Comparison of ENCODE assay signal across 8 mouse cellular contexts in genomic region chr1:172188891-172189290, GRCm38 (mm10). TPM values are rescaled to one million over a fixed set of nuclear protein-coding genes. Genes with fewer than 3 reads are reported as not detected.
DNase-seq lines count a peak whose midpoint lies in the region; ATAC-seq and TF ChIP-seq lines count a peak whose summit lies in the region.

No protein-coding gene starts in this region.

- H3K4me1 ChIP-seq in heart, postnatal 0 days (ENCODE audit: control insufficient read depth, insufficient read depth) = no peaks in the 10 kb centered on the region
- no peaks in the 10 kb centered on the region for H3K4me1 ChIP-seq in hindbrain, postnatal 0 days (ENCODE audit: insufficient read depth, low read length)
- no peaks in the 10 kb centered on the region for H3K4me1 ChIP-seq in stomach, postnatal 0 days (replicated peaks; ENCODE audit: control insufficient read depth, insufficient read depth)

- no peak overlapping the region for H3K9ac ChIP-seq in heart, postnatal 0 days (replicated peaks; ENCODE audit: low read depth, low read length)
- H3K9ac ChIP-seq in hindbrain, postnatal 0 days (replicated peaks; ENCODE audit: low read length) = no peak overlapping the region
- no peak overlapping the region for H3K9ac ChIP-seq in stomach, postnatal 0 days (ENCODE audit: low read length)

- H3K4me3 ChIP-seq in heart, postnatal 0 days (ENCODE audit: low read depth, low read length) = no peak overlapping the region
- H3K4me3 ChIP-seq in hindbrain, postnatal 0 days (ENCODE audit: low read length) = no peak overlapping the region
- no peak overlapping the region for H3K4me3 ChIP-seq in stomach, postnatal 0 days (ENCODE audit: low read depth, low read length)

- TF ChIP-seq EP300 in heart, postnatal 0 days (IDR thresholded peaks at IDR 0.05; ENCODE audit: low read depth) = no peak
- TF ChIP-seq EP300 in stomach, postnatal 0 days (optimal IDR thresholded peaks at IDR 0.05) = no peak

- ATAC-seq in heart, postnatal 0 days (ENCODE audit: insufficient read depth, low read depth) = peak; percentile 75; the same call in 1 of the 2 replicates
- ATAC-seq in hindbrain, postnatal 0 days = peak; percentile 45; the same call in 1 of the 2 replicates
- ATAC-seq in stomach, postnatal 0 days (ENCODE audit: low FRiP score, low TSS enrichment) = 0 out of 2 replicates have a peak, but pooled peaks have one; percentile 56

- peaks cover 84% of the 10 kb centered on the region for H3K36me3 ChIP-seq in heart, postnatal 0 days (replicated peaks; ENCODE audit: control insufficient read depth, insufficient read depth, low read length)
- peaks cover 41% of the 10 kb centered on the region for H3K36me3 ChIP-seq in hindbrain, postnatal 0 days (ENCODE audit: insufficient read depth, low read length)
- peaks cover 34% of the 10 kb centered on the region for H3K36me3 ChIP-seq in stomach, postnatal 0 days (ENCODE audit: control insufficient read depth, insufficient read depth, low read length)

- H3K4me2 ChIP-seq in heart, postnatal 0 days (ENCODE audit: low read depth, low read length) = no peak overlapping the region
- H3K4me2 ChIP-seq in hindbrain, postnatal 0 days (ENCODE audit: low read depth, low read length) = no peak overlapping the region
- no peak overlapping the region for H3K4me2 ChIP-seq in stomach, postnatal 0 days (replicated peaks; ENCODE audit: low read depth)

- H3K27me3 ChIP-seq in heart, postnatal 0 days (ENCODE audit: control insufficient read depth, insufficient read depth, low read length) = no peaks in the 10 kb centered on the region
- no peaks in the 10 kb centered on the region for H3K27me3 ChIP-seq in hindbrain, postnatal 0 days (ENCODE audit: insufficient read depth, low read length)
- H3K27me3 ChIP-seq in stomach, postnatal 0 days (ENCODE audit: control insufficient read depth, insufficient read depth, low read length) = no peaks in the 10 kb centered on the region

- peak; percentile 64 for TF ChIP-seq CTCF in heart, postnatal 0 days (IDR thresholded peaks at IDR 0.05; ENCODE audit: low read depth)
- TF ChIP-seq CTCF in hindbrain, postnatal 0 days (IDR thresholded peaks at IDR 0.05; ENCODE audit: low read depth) = peak; percentile 76
- TF ChIP-seq CTCF in stomach, postnatal 0 days (IDR thresholded peaks at IDR 0.05; ENCODE audit: low read depth) = peak; percentile 70

- WGBS in heart, postnatal 0 days = 52% methylated on average over 4 of the region's 4 CpGs
- whole genome bisulfite sequencing in hindbrain, postnatal 0 days = 48% methylated on average over 4 of the region's 4 CpGs
- 47% methylated on average over 4 of the region's 4 CpGs for WGBS in stomach, postnatal 0 days

- no peak overlapping the region for H3K27ac ChIP-seq in heart, postnatal 0 days (ENCODE audit: low read depth)
- no peak overlapping the region for H3K27ac ChIP-seq in hindbrain, postnatal 0 days
- H3K27ac ChIP-seq in stomach, postnatal 0 days (replicated peaks) = no peak overlapping the region

- intact Hi-C loops in heart, postnatal 25 days (cut with DNase I) = no loop called here

- H3K9me3 ChIP-seq in heart, postnatal 0 days (replicated peaks; ENCODE audit: control insufficient read depth, low read length) = no peaks in the 10 kb centered on the region
- H3K9me3 ChIP-seq in hindbrain, postnatal 0 days (ENCODE audit: low read length) = no peaks in the 10 kb centered on the region
- H3K9me3 ChIP-seq in stomach, postnatal 0 days (ENCODE audit: control insufficient read depth, low read length) = no peaks in the 10 kb centered on the region

- peak; percentile 62 for DNase-seq in heart, postnatal 0 days (ENCODE audit: low spot score)
- no peak for DNase-seq in heart, postnatal 25 days (ENCODE audit: low spot score)
- peak; percentile 22 for DNase-seq in thymus, postnatal 14 days
- no peak for DNase-seq in thymus, adult 18-20 months
- peak; percentile 31 for DNase-seq in hindbrain, postnatal 0 days (ENCODE audit: low spot score)
- peak; percentile 45 for DNase-seq in stomach, postnatal 0 days (ENCODE audit: low spot score)
- no peak for DNase-seq in cerebellum, adult 9-11 months
- DNase-seq in adrenal gland, postnatal 4 days (ENCODE audit: low spot score in 2 of 2) = no peak

RNA-seq across cellular contexts. Expression of gene Pea15a, which starts 17.7 kb away (rescaled TPM):
- total RNA-seq in heart, postnatal 0 days (2014; rRNA removed; ENCODE audit: low replicate concordance) = 78.3 and 105 TPM in 2 replicates
- polyA plus RNA-seq in heart, postnatal 0 days (2015; fragmentation: Nextera tagmentation; extraction: Ambion mirVana) = 99.2 and 99.3 TPM in 2 replicates
- total RNA-seq in heart, postnatal 25 days (2021) = 10 to 100 TPM; 65.8 to 70.5 TPM
- 289 and 309 TPM in 2 replicates for total RNA-seq in hindbrain, postnatal 0 days (2014; rRNA removed)
- 503 and 511 TPM in 2 replicates for polyA plus RNA-seq in hindbrain, postnatal 0 days (2015; fragmentation: Nextera tagmentation; extraction: Ambion mirVana)
- polyA plus RNA-seq in stomach, postnatal 0 days (2015; fragmentation: Nextera tagmentation; extraction: Ambion mirVana) = 79.4 and 81.6 TPM in 2 replicates
- total RNA-seq in adrenal gland, postnatal 4 days (2021) = 10 to 100 TPM; 92.5 to 94.7 TPM

RNA-seq across cellular contexts. Expression of gene Casq1, which starts 30.8 kb away (rescaled TPM):
- 61.2 and 68.0 TPM in 2 replicates for total RNA-seq in heart, postnatal 0 days (2014; rRNA removed; ENCODE audit: low replicate concordance)
- polyA plus RNA-seq in heart, postnatal 0 days (2015; fragmentation: Nextera tagmentation; extraction: Ambion mirVana) = 60.3 and 65.0 TPM in 2 replicates
- 10 to 100 TPM; 12.6 to 18.0 TPM for total RNA-seq in heart, postnatal 25 days (2021)
- 0.78 and 2.4 TPM in 2 replicates for total RNA-seq in hindbrain, postnatal 0 days (2014; rRNA removed)
- 1.7 and 2.0 TPM in 2 replicates for polyA plus RNA-seq in hindbrain, postnatal 0 days (2015; fragmentation: Nextera tagmentation; extraction: Ambion mirVana)
- polyA plus RNA-seq in stomach, postnatal 0 days (2015; fragmentation: Nextera tagmentation; extraction: Ambion mirVana) = 9.8 and 9.9 TPM in 2 replicates
- 10 to 100 TPM; 15.7 to 51.9 TPM for total RNA-seq in adrenal gland, postnatal 4 days (2021)

RNA-seq across cellular contexts. Expression of gene Dcaf8, which starts 41.0 kb away (rescaled TPM):
- 119 and 129 TPM in 2 replicates for total RNA-seq in heart, postnatal 0 days (2014; rRNA removed; ENCODE audit: low replicate concordance)
- polyA plus RNA-seq in heart, postnatal 0 days (2015; fragmentation: Nextera tagmentation; extraction: Ambion mirVana) = 116 and 119 TPM in 2 replicates
- total RNA-seq in heart, postnatal 25 days (2021) = 100 to 1,000 TPM; 109 to 114 TPM
- total RNA-seq in hindbrain, postnatal 0 days (2014; rRNA removed) = 67.1 and 73.0 TPM in 2 replicates
- polyA plus RNA-seq in hindbrain, postnatal 0 days (2015; fragmentation: Nextera tagmentation; extraction: Ambion mirVana) = 73.1 and 79.1 TPM in 2 replicates
- polyA plus RNA-seq in stomach, postnatal 0 days (2015; fragmentation: Nextera tagmentation; extraction: Ambion mirVana) = 57.0 and 59.8 TPM in 2 replicates
- total RNA-seq in adrenal gland, postnatal 4 days (2021) = 100 to 1,000 TPM; 177 to 181 TPM

Comparison
In these comparisons a context has a peak if more than half of its experiments do, and no peak if none do; other contexts are left out.
1. DNase-seq: peak in heart, postnatal 0 days (single experiment), thymus, postnatal 14 days (single experiment), hindbrain, postnatal 0 days (single experiment) and stomach, postnatal 0 days (single experiment); none in heart, postnatal 25 days (single experiment), thymus, adult 18-20 months (0 of 2), cerebellum, adult 9-11 months (single experiment) and adrenal gland, postnatal 4 days (0 of 2).
2. Peak in every context shown above with its lines, with median percentiles within 50 percentile points of each other: ATAC-seq and CTCF ChIP-seq.